Mouse (Mus musculus) thymus, adult 2 months (tissue): ENCODE data around the gene Nos3. TPM values are rescaled to one million over a fixed set of nuclear protein-coding genes. Genes with fewer than 3 reads are reported as not detected.
A peak's percentile ranks its signal among the peaks of the same experiment; 100 is the strongest.

Source experiments
- DNase-seq: peaks from one replicate; pipeline ENCODE4 v3.0.0; 2021
- H3K27ac ChIP-seq: fragments of 200-500 bp; 2 replicates; pipeline ENCODE4 v1.5.1; 2012; ENCODE audit warnings: low read length, control low read depth; ENCODE audit not compliant: control insufficient read depth, insufficient read depth
- H3K27me3 ChIP-seq: fragments of 200-500 bp; 2 replicates; pipeline ENCODE4 v1.6.1; 2012; ENCODE audit warnings: mild to moderate bottlenecking, low read length, moderate library complexity, mixed read lengths; ENCODE audit not compliant: control insufficient read depth, insufficient read depth
- H3K36me3 ChIP-seq: fragments of 200-500 bp; 2 replicates; pipeline ENCODE4 v1.6.1; 2012; ENCODE audit warnings: mild to moderate bottlenecking, low read length, moderate library complexity; ENCODE audit not compliant: control insufficient read depth, insufficient read depth
- H3K4me1 ChIP-seq: fragments of 200-500 bp; replicated peaks from 2 replicates; pipeline ENCODE4 v1.6.1; 2012; ENCODE audit warnings: low read length; ENCODE audit not compliant: control insufficient read depth, insufficient read depth
- H3K4me3 ChIP-seq: fragments of 200-500 bp; 2 replicates; pipeline ENCODE4 v1.5.1; 2012; ENCODE audit warnings: mild to moderate bottlenecking, low read length, control low read depth, moderate library complexity; ENCODE audit not compliant: control insufficient read depth, insufficient read depth
- CTCF ChIP-seq: fragments of 200-500 bp; IDR thresholded peaks from 2 replicates; pipeline ENCODE4 v1.5.1; 2012; ENCODE audit warnings: mild to moderate bottlenecking, control low read depth, low read length, moderate library complexity, borderline replicate concordance; ENCODE audit not compliant: control insufficient read depth, poor library complexity, insufficient read depth; ENCODE audit errors: extremely low read depth
- POLR2A ChIP-seq: fragments of 200-500 bp; IDR thresholded peaks from 2 replicates; pipeline ENCODE4 v1.6.1; 2012; ENCODE audit warnings: mild to moderate bottlenecking, low read length, control low read depth, moderate library complexity; ENCODE audit not compliant: control insufficient read depth, poor library complexity, insufficient read depth; ENCODE audit errors: extremely low read depth
- WGBS: fragments of 180-500 bp; shearing (Covaris S2); methylation state at CpG from one replicate; pipeline ENCODE4 v1.1.7; 2018; 5-methylcytosine and 5-hydroxymethylcytosine counted together
- polyA plus RNA-seq: library from polyadenylated mRNA; depleted of rRNA; stranded (reverse); fragments of >200 nt; gene quantifications from 2 replicates; pipeline ENCODE4 v1.2.3, GENCODE M21; 2012

Gene Nos3
- polyA plus RNA-seq, 1 experiment, result 5.7 TPM

GRCm38 (mm10) chr5:24424004-24424781, 59.6 kb downstream of the Nos3 start:
- 14% methylated on average over 21 of the region's 21 CpGs for WGBS
- H3K4me1 ChIP-seq, result peaks cover 28% of the 10 kb centered on the region
- peak overlapping the region; percentile 72 for H3K4me3 ChIP-seq
- no peak for TF ChIP-seq POLR2A
- no peak for TF ChIP-seq CTCF
- no peaks in the 10 kb centered on the region for H3K27me3 ChIP-seq
- H3K27ac ChIP-seq, result peak overlapping the region; percentile 91
- no peak for DNase-seq
- peaks cover under 1% of the 10 kb centered on the region for H3K36me3 ChIP-seq

DNA sequence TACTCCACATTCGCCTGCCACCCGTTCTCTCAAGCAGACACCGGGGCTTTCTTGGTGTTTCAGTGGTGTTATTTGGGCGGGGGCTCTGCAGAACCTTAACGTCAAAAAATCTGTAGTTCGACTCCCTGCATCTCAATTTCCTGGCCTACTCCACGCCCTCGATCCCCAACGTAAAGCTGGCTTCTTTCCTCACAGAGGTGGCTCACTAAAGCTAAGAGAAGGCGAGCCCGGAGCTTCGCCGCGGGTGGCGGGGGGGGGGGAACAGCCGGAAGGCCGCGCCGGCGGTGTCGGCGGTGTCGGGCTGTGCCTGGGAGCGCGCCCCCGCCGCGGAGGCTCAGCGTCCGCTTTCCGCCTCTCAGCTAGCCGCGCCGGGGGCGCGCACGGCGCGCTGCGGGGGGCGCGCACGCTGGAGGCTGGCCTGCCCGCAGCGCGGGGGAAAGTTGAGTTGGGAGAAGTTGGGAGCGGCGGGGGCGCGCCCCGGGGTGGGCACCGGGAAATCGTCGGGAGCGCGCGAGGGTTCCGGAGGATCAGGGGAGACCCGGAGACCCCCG, 60.3 kb downstream of the Nos3 start:
- Histone ChIP-seq H3K4me3 (peak overlapping the region; percentile 72), H3K4me1 (peaks cover 28% of the 10 kb centered on the region), H3K27me3 (no peaks in the 10 kb centered on the region), H3K36me3 (peaks cover 8% of the 10 kb centered on the region), H3K27ac (peak overlapping the region; percentile 91)
- TF ChIP-seq CTCF (peak; percentile 52; the same call in 1 of the 2 replicates), POLR2A (peak; percentile 90)
- WGBS, result under 1% methylated on average over 60 of the region's 60 CpGs
- peak; percentile 84 for DNase-seq

GRCm38 (mm10) chr5:24425421-24426036, 60.9 kb downstream of the Nos3 start:
- no peaks in the 10 kb centered on the region for H3K27me3 ChIP-seq
- H3K4me1 ChIP-seq, result peaks cover 28% of the 10 kb centered on the region
- WGBS, result under 1% methylated on average over 28 of the region's 30 CpGs
- TF ChIP-seq POLR2A (no peak), CTCF (no peak)
- H3K27ac ChIP-seq, result no peak overlapping the region
- peak overlapping the region; percentile 72 for H3K4me3 ChIP-seq
- DNase-seq, result peak; percentile 79
- H3K36me3 ChIP-seq, result peaks cover 11% of the 10 kb centered on the region

DNA sequence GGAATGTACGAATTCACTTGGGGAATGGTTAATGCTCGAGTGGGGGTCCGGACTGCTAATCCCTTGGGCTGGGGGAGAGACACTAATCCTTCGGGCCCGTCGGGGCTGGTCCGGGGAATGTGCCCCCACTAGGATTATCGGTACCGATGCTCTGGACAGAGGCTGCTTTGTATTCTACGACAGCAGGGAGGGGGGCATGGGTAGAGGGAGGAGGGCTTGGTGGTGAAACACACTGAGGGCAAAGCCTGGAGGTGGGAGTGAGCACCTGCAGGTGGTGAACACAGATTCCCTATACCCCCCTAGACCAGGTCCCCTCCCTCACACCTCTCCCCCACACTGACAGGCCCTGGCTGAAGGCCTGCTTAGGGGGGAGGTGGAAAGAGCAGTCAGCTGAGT, 61.4 kb downstream of the Nos3 start:
- Histone ChIP-seq H3K4me1 (peaks cover 28% of the 10 kb centered on the region), H3K4me3 (peak overlapping the region; percentile 72), H3K27me3 (no peaks in the 10 kb centered on the region), H3K27ac (no peak overlapping the region), H3K36me3 (peaks cover 11% of the 10 kb centered on the region)
- 18% methylated on average over 10 of the region's 10 CpGs for WGBS
- peak; percentile 31 for DNase-seq
- TF ChIP-seq POLR2A (no peak), CTCF (no peak)

DNA sequence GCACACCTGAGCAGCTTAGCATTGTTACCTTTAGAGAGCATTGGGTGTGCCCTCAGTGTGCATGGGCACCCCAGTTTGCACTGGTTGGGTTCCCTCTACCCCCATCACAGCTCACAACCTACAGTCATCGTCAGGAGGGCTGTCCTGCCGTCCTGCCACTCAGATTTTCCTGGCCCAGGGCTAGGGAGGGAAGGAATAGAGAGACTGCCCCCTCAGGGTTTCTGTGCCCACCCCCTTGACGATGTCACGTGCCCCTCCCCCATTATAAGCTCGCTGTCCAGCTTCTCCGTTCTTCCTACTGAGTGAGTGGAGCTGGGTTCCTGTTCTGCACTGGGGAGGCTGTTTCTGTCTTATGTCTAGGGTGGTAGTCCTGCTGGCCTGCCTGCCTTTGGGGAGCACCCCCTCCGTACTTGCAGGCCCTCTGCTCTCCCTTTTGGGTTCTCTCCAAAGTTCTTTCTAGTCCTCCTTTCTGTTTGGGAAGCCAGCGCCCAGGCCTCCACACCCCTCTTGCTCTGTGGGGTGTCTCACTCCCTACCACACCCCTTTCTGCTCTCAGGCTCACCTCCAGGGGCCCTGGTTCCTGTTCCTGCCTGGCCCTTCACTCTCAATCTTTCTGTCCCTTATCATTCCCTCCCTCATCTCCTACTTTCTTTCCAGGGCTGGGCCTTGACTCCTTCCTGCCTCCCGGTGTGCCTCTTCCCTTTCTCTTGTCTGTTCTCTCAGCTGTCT, 62.1 kb downstream of the Nos3 start:
- WGBS, result 66% methylated on average over 9 of the region's 9 CpGs
- no peak for TF ChIP-seq CTCF
- no peak for TF ChIP-seq POLR2A
- no peak overlapping the region for H3K4me3 ChIP-seq

DNA sequence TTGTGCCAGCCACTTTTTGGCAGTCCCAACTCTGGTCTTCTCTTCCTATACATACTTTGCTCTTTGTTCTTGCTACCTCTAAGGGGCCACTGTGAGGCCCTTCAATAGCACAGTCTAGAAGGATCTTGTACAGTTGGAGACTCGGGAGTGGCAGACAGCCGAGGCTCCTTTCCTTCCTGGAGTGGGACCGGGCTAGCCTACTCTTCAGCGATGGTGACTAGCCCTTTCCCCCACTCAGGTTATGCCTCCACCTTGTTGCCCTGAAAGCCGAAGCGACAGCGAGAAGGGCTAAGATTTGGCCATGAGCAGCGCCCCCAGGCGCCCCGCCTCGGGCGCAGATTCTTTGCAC, 62.6 kb downstream of the Nos3 start:
- H3K4me1 ChIP-seq, result peaks cover 28% of the 10 kb centered on the region
- TF ChIP-seq CTCF (no peak), POLR2A (no peak)
- H3K27ac ChIP-seq, result no peak overlapping the region
- H3K4me3 ChIP-seq, result no peak overlapping the region
- DNase-seq, result no peak
- 91% methylated on average over 12 of the region's 12 CpGs for WGBS
- no peaks in the 10 kb centered on the region for H3K27me3 ChIP-seq
- H3K36me3 ChIP-seq, result peaks cover 22% of the 10 kb centered on the region

More for the DNA sequence above, 62.1 kb downstream of the Nos3 start:
- no peak for DNase-seq
- H3K36me3 ChIP-seq, result peaks cover 17% of the 10 kb centered on the region
- no peaks in the 10 kb centered on the region for H3K27me3 ChIP-seq
- no peak overlapping the region for H3K27ac ChIP-seq
- H3K4me1 ChIP-seq, result peaks cover 28% of the 10 kb centered on the region
